Mouse (Mus musculus) hindbrain, embryonic 10.5 days (tissue): ENCODE results near the gene Basp1. TPM values are rescaled to one million over a fixed set of nuclear protein-coding genes. Genes with fewer than 3 reads are reported as not detected.

Experiments
- DNase-seq: peaks from one replicate; pipeline ENCODE4 v3.0.0-alpha.2; 2017; ENCODE audit warnings: low spot score
- H3K27ac ChIP-seq: fragments of 300-500 bp; sonication (generic); 2 replicates; pipeline ENCODE4 v1.5.1; 2016; ENCODE audit warnings: mild to moderate bottlenecking, moderate library complexity
- H3K27me3 ChIP-seq: fragments of 300-500 bp; sonication (generic); 2 replicates; pipeline ENCODE4 v1.6.1; 2016; ENCODE audit warnings: mild to moderate bottlenecking; ENCODE audit not compliant: poor library complexity, insufficient read depth, severe bottlenecking
- H3K36me3 ChIP-seq: fragments of 300-500 bp; sonication (generic); 2 replicates; pipeline ENCODE4 v1.6.1; 2016; ENCODE audit warnings: mild to moderate bottlenecking, moderate library complexity
- H3K4me1 ChIP-seq: fragments of 300-500 bp; sonication (generic); replicated peaks from 2 replicates; pipeline ENCODE4 v1.6.1; 2016; ENCODE audit warnings: mild to moderate bottlenecking
- H3K4me3 ChIP-seq: fragments of 300-500 bp; sonication (generic); 2 replicates; pipeline ENCODE4 v1.5.1; 2016; ENCODE audit warnings: mild to moderate bottlenecking, moderate library complexity
- H3K9me3 ChIP-seq: fragments of 300-500 bp; sonication (generic); 2 replicates; pipeline ENCODE4 v1.6.1; 2016; ENCODE audit warnings: mild to moderate bottlenecking, moderate library complexity
- WGBS: fragments of 180-500 bp; shearing (Covaris S2); methylation state at CpG from one replicate; pipeline ENCODE4 v1.1.7; 2016; 5-methylcytosine and 5-hydroxymethylcytosine counted together
- polyA plus RNA-seq: library from polyadenylated mRNA; unstranded; fragments of >200 nt; fragmentation: Nextera tagmentation; extraction: Ambion mirVana; gene quantifications from 2 replicates; pipeline ENCODE4 v1.2.1, GENCODE M21; 2016

Gene Basp1
- polyA plus RNA-seq, 1 experiment from 2014 or later = 77.4 TPM

GRCm38 (mm10) chr15:25443140-25443790, 29.7 kb upstream of the Basp1 start:
- peaks cover 20% of the 10 kb centered on the region; the same call in 1 of the 2 replicates for H3K27me3 ChIP-seq
- peaks cover 33% of the 10 kb centered on the region for H3K4me1 ChIP-seq
- DNase-seq = no peak
- H3K4me3 ChIP-seq = no peak overlapping the region
- 79% methylated on average over 8 of the region's 8 CpGs for WGBS
- H3K9me3 ChIP-seq = no peaks in the 10 kb centered on the region
- no peak overlapping the region for H3K27ac ChIP-seq
- H3K36me3 ChIP-seq = no peaks in the 10 kb centered on the region

GRCm38 (mm10) chr15:25441868-25442185, 28.3 kb upstream of the Basp1 start:
- peaks cover 20% of the 10 kb centered on the region; the same call in 1 of the 2 replicates for H3K27me3 ChIP-seq
- 65% methylated on average over 9 of the region's 9 CpGs for WGBS
- no peaks in the 10 kb centered on the region for H3K9me3 ChIP-seq
- no peaks in the 10 kb centered on the region for H3K36me3 ChIP-seq
- peaks cover 33% of the 10 kb centered on the region for H3K4me1 ChIP-seq
- H3K4me3 ChIP-seq = no peak overlapping the region
- DNase-seq = no peak
- 0 out of 2 replicates have a peak overlapping the region, but pooled peaks have one; percentile 50 for H3K27ac ChIP-seq

GRCm38 (mm10) chr15:25440991-25441867, 27.7 kb upstream of the Basp1 start:
- WGBS = 17% methylated on average over 24 of the region's 24 CpGs

DNA sequence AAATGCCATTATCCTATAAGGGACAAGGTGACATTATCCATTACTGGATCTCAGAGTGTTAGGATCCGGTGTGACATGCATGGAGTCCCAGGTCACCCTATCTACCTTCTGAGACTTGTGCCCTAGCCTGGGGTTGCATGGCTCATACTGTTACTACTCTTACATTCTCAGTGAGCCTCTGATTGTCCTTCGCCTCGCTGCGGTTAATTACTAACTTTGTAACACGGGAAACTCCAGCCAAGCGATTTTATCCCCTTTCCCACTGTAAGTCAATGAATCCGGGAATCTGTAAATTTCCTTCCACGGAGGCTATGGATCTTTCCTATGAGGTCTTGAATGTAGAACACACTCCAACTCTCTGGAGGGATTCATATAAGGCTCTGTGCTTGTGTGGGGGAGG, 26.8 kb upstream of the Basp1 start:
- no peaks in the 10 kb centered on the region for H3K9me3 ChIP-seq
- no peak overlapping the region for H3K4me3 ChIP-seq
- H3K36me3 ChIP-seq = no peaks in the 10 kb centered on the region
- no peak overlapping the region for H3K27ac ChIP-seq
- H3K27me3 ChIP-seq = peaks cover 17% of the 10 kb centered on the region; the same call in 1 of the 2 replicates
- no peak for DNase-seq
- 86% methylated on average over 8 of the region's 8 CpGs for WGBS
- peaks cover 24% of the 10 kb centered on the region for H3K4me1 ChIP-seq

More at GRCm38 (mm10) chr15:25440991-25441867, 27.7 kb upstream of the Basp1 start:
- Histone ChIP-seq H3K36me3 (no peaks in the 10 kb centered on the region), H3K9me3 (no peaks in the 10 kb centered on the region), H3K27ac (peak overlapping the region; percentile 50; the same call in 1 of the 2 replicates), H3K4me1 (peaks cover 33% of the 10 kb centered on the region), H3K4me3 (peak overlapping the region; percentile 31), H3K27me3 (peaks cover 20% of the 10 kb centered on the region; the same call in 1 of the 2 replicates)
- peak; percentile 71 for DNase-seq

DNA sequence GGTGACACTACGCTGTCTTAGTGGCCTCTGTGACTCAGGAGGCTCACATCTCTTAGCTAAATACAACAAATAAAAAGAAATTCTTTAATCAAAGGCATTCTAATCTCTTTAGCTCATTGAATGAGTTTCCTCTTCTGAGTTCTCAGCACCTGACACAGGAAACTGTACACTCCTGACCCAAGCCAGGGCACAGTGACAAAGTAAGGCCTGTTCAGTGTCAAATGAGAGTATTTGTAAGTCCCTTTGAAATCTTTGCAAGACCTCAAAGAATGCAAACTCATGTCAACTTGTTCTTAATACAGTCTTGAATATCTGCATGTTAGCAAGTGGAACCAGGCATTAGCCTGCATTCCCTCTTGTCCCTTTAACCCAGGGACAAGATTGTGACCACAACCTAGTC, 18.8 kb upstream of the Basp1 start:
- Histone ChIP-seq H3K27ac (no peak overlapping the region), H3K27me3 (no peaks in the 10 kb centered on the region), H3K4me1 (no peaks in the 10 kb centered on the region), H3K4me3 (no peak overlapping the region), H3K36me3 (no peaks in the 10 kb centered on the region), H3K9me3 (no peaks in the 10 kb centered on the region)
- no peak for DNase-seq
- 69% methylated on average over 1 of the region's 1 CpGs for WGBS

DNA sequence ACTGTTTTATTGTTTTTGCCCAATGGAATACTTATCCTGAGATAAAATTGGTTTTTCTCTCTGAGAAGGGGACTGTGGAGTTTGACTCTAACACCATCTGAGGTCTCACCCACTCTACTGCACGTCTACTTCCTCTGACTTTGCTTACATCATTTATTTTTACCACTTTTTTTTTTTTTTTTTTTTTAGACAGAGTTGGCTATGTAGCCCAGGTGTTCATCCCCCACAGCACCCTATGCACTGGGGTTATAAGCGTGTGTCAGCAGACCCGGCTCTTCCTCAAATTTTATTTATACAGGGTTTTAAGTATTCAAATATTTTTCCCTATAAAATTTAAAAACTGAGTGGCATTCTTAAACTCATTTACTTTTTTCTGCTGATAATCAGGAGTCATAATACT, 16.6 kb upstream of the Basp1 start:
- Histone ChIP-seq H3K27ac (no peak overlapping the region), H3K36me3 (no peaks in the 10 kb centered on the region), H3K4me1 (no peaks in the 10 kb centered on the region), H3K27me3 (no peaks in the 10 kb centered on the region), H3K4me3 (no peak overlapping the region), H3K9me3 (no peaks in the 10 kb centered on the region)
- DNase-seq = no peak
- 88% methylated on average over 3 of the region's 3 CpGs for WGBS

- DNase-seq = no peak
- Histone ChIP-seq H3K4me3 (no peak overlapping the region), H3K27me3 (no peaks in the 10 kb centered on the region), H3K27ac (no peak overlapping the region), H3K4me1 (peaks cover under 1% of the 10 kb centered on the region; the same call in 1 of the 2 replicates), H3K36me3 (no peaks in the 10 kb centered on the region), H3K9me3 (no peaks in the 10 kb centered on the region)
- whole genome bisulfite sequencing = 64% methylated on average over 7 of the region's 7 CpGs
Measured at GRCm38 (mm10) chr15:25429007-25429406, 15.4 kb upstream of the Basp1 start.

DNA sequence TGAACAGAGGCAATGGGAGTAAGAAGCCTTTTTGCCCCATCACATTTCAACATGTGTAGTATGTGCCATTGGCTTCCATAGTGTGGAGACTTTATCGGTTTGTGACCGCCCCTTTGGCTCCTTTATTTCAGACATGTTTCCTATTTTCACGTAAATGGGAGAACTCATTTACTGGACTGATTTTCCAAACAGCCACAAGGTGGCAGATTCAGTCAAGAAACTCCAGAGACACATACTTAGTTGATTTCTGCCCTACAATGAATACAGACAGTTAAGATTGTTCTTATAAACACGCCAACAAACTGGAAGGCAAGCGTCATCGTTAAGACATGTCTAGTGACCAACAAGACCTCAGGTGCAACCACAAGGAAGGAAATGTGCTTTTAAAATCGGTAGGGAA, 15.0 kb upstream of the Basp1 start:
- Histone ChIP-seq H3K4me1 (peaks cover 3% of the 10 kb centered on the region; the same call in 1 of the 2 replicates), H3K4me3 (no peak overlapping the region), H3K27me3 (no peaks in the 10 kb centered on the region), H3K9me3 (no peaks in the 10 kb centered on the region), H3K27ac (no peak overlapping the region), H3K36me3 (no peaks in the 10 kb centered on the region)
- WGBS = 58% methylated on average over 7 of the region's 7 CpGs
- DNase-seq = no peak

DNA sequence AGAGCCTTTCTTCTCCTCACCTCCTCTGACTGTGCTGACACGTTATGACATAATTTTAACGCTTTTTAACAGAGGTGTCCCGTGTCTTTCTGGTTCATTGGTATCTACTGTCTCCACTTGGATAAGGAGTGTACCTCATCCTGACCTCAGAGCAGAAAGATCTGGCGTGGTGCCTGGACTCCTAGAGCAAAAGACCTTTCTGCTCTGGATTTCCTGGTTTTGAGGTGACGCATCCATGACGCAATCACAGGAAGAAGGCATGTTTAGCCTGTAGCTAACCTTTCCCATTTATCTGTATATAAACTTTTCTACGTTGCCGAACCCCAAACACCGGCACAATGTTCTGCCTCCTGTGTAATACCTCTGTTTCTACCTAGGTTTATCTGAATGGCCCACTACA, 6.7 kb upstream of the Basp1 start:
- H3K4me1 ChIP-seq = peaks cover 32% of the 10 kb centered on the region
- H3K36me3 ChIP-seq = no peaks in the 10 kb centered on the region
- no peak for DNase-seq
- no peak overlapping the region for H3K4me3 ChIP-seq
- 0 out of 2 replicates have a peak, but pooled peaks cover 3% of the 10 kb centered on the region for H3K27me3 ChIP-seq
- no peak overlapping the region for H3K27ac ChIP-seq
- no peaks in the 10 kb centered on the region for H3K9me3 ChIP-seq
- WGBS = 93% methylated on average over 9 of the region's 9 CpGs

DNA sequence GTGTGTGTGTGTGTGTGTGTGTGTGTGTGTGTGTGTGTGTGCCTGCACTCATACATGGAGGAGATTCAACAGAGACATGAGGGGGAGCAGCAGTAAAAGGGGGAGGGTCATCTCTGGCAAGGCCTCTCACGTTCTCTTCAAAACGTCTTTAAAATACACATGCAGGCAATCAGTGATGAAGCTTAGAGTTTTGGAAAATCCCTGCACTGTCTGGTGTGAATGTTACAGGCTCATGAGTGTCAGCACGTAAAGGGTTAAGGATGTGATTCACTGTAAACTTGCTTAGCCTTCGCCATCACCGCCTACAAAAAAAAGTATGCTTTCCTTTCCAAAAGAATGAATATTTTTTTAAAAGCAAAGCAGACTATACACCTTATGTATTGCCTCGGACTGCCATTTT, 2.8 kb upstream of the Basp1 start:
- H3K4me3 ChIP-seq = peak overlapping the region; percentile 97; the same call in 1 of the 2 replicates
- peak overlapping the region; percentile 59; the same call in 1 of the 2 replicates for H3K27ac ChIP-seq
- peak; percentile 27 for DNase-seq
- no peaks in the 10 kb centered on the region for H3K9me3 ChIP-seq
- H3K27me3 ChIP-seq = 0 out of 2 replicates have a peak, but pooled peaks cover 3% of the 10 kb centered on the region
- H3K36me3 ChIP-seq = no peaks in the 10 kb centered on the region
- WGBS = 59% methylated on average over 6 of the region's 6 CpGs
- peaks cover 44% of the 10 kb centered on the region for H3K4me1 ChIP-seq

DNA sequence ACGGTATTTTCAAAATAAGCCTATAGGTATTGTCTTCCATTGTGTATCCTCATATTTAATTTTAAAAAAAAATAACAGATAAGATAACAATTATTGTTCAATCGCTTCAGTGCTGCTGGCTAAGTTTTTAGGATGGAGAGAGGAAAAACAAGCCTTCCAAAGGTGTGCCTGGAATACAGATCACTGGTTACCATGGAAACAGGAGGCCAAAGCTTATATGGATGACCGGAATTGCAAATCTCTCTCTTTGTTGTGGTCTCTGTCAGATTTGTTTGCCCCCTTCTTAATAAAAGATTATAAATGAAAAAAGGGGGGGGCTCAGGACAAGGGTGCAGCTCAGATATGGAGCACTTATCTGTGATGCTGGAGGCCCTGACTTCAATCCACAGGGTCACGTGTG, 2.4 kb upstream of the Basp1 start:
- WGBS = 59% methylated on average over 4 of the region's 4 CpGs
- Histone ChIP-seq H3K27ac (peak overlapping the region; percentile 59; the same call in 1 of the 2 replicates), H3K4me3 (peak overlapping the region; percentile 97; the same call in 1 of the 2 replicates), H3K4me1 (peaks cover 48% of the 10 kb centered on the region), H3K27me3 (0 out of 2 replicates have a peak, but pooled peaks cover 3% of the 10 kb centered on the region), H3K9me3 (no peaks in the 10 kb centered on the region), H3K36me3 (no peaks in the 10 kb centered on the region)
- no peak for DNase-seq

- H3K4me3 ChIP-seq = peak overlapping the region; percentile 97
- H3K36me3 ChIP-seq = peaks cover 8% of the 10 kb centered on the region
- H3K4me1 ChIP-seq = peaks cover 56% of the 10 kb centered on the region
- H3K9me3 ChIP-seq = no peaks in the 10 kb centered on the region
- peak; percentile 91 for DNase-seq
- peak overlapping the region; percentile 99 for H3K27ac ChIP-seq
- H3K27me3 ChIP-seq = 0 out of 2 replicates have a peak, but pooled peaks cover 3% of the 10 kb centered on the region
- under 1% methylated on average over 14 of the region's 14 CpGs for WGBS
Measured at GRCm38 (mm10) chr15:25414747-25415119, 1.2 kb upstream of the Basp1 start.
